ENCODE assay signal across 27 mouse cellular contexts in the genomic region with DNA sequence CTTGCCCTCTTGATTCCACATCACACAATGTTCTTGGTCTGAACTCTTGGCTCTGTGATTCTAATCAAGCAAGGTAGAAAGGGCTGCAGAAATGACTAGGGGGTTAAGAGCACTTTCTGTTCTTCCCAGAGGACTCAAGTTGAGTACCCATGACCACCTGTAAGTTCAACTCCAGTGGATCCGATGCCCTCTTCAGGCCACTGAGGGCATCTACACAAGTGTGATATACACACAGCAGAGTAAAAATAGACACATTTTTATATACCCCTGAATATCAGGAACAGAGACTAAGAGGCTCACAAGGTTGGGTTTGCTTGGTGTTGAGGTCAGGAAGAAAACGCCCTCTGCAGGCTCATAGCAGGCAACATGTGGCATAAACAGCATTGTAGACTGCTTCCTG. TPM values are rescaled to one million over a fixed set of nuclear protein-coding genes. Genes with fewer than 3 reads are reported as not detected.
DNase-seq lines count a peak whose midpoint lies in the region; ATAC-seq and TF ChIP-seq lines count a peak whose summit lies in the region.
"Had no signal": no experiment of that assay in that cellular context is flagged by ENCODE, and none has a peak within 500 bp of the region (broad histone marks: within the 10 kb centered on the region; RNA-seq: fewer than 3 reads in every experiment).

No protein-coding gene starts in this region.

- H3K27me3 ChIP-seq in kidney, adult 2 months (replicated peaks; ENCODE audit: control insufficient read depth, insufficient read depth, low read length): no peaks in the 10 kb centered on the region
- H3K27me3 ChIP-seq in liver, postnatal 0 days (ENCODE audit: insufficient read depth, low read length): no peaks in the 10 kb centered on the region
- peaks cover 17% of the 10 kb centered on the region for H3K27me3 ChIP-seq in liver, embryonic 11.5 days (replicated peaks; ENCODE audit: control insufficient read depth, insufficient read depth, low read length)
- H3K27me3 ChIP-seq in MEL (ENCODE audit: control insufficient read depth in 1 of 2, insufficient read depth in 2 of 2, low read length in 2 of 2): no peaks in the 10 kb centered on the region
- H3K27me3 ChIP-seq: forebrain, embryonic 15.5 days; heart, embryonic 15.5 days; kidney, embryonic 15.5 days had no signal

- no peaks in the 10 kb centered on the region for H3K9me3 ChIP-seq in liver, postnatal 0 days (ENCODE audit: low read length)
- no peaks in the 10 kb centered on the region for H3K9me3 ChIP-seq in liver, embryonic 11.5 days (ENCODE audit: control insufficient read depth, low read length)
- no peaks in the 10 kb centered on the region for H3K9me3 ChIP-seq in MEL (replicated peaks; ENCODE audit: insufficient read depth, low read length)
- H3K9me3 ChIP-seq: embryonic facial prominence, embryonic 12.5 days; forebrain, embryonic 10.5 days; forebrain, embryonic 15.5 days; heart, embryonic 10.5 days; heart, embryonic 15.5 days; hindbrain, embryonic 12.5 days; kidney, embryonic 15.5 days; liver, embryonic 13.5 days; midbrain, embryonic 12.5 days had no signal

- no peaks in the 10 kb centered on the region for H3K79me2 ChIP-seq in MEL (ENCODE audit: control insufficient read depth, insufficient read depth, low read length, poor library complexity)

- H3K9ac ChIP-seq in liver, postnatal 0 days (replicated peaks): no peak overlapping the region
- H3K9ac ChIP-seq in liver, embryonic 11.5 days (ENCODE audit: low read depth, low read length): no peak overlapping the region
- no peak overlapping the region for H3K9ac ChIP-seq in MEL (ENCODE audit: control insufficient read depth, low read depth, low read length, poor library complexity, severe bottlenecking)
- H3K9ac ChIP-seq: embryonic facial prominence, embryonic 12.5 days; forebrain, embryonic 15.5 days; heart, embryonic 15.5 days; hindbrain, embryonic 12.5 days; kidney, embryonic 15.5 days; liver, embryonic 13.5 days; lung, embryonic 14.5 days; midbrain, embryonic 12.5 days had no signal

- H3K36me3 ChIP-seq in kidney, adult 2 months (ENCODE audit: control insufficient read depth, insufficient read depth, low read length): no peaks in the 10 kb centered on the region; the same call in 1 of the 2 replicates
- peaks cover 20% of the 10 kb centered on the region for H3K36me3 ChIP-seq in liver, postnatal 0 days (replicated peaks; ENCODE audit: insufficient read depth, low read length)
- peaks cover 16% of the 10 kb centered on the region for H3K36me3 ChIP-seq in liver, embryonic 11.5 days (ENCODE audit: control insufficient read depth, insufficient read depth, low read length)
- H3K36me3 ChIP-seq in MEL (ENCODE audit: control insufficient read depth in 1 of 2, insufficient read depth in 2 of 2, low read length in 2 of 2): no peaks in the 10 kb centered on the region

- no peak overlapping the region for H3K4me2 ChIP-seq in liver, postnatal 0 days (ENCODE audit: low read depth, low read length)
- H3K4me2 ChIP-seq in liver, embryonic 11.5 days: no peak overlapping the region
- H3K4me2 ChIP-seq: embryonic facial prominence, embryonic 12.5 days; forebrain, embryonic 15.5 days; heart, embryonic 15.5 days; hindbrain, embryonic 12.5 days; kidney, embryonic 15.5 days; liver, embryonic 13.5 days; lung, embryonic 14.5 days; midbrain, embryonic 12.5 days had no signal

- 96% methylated on average over 2 of the region's 2 CpGs for WGBS in kidney, adult 2 months
- WGBS in liver, postnatal 0 days (ENCODE audit: insufficient replicate concordance): 80% methylated on average over 2 of the region's 2 CpGs
- WGBS in liver, embryonic 11.5 days: 95% methylated on average over 2 of the region's 2 CpGs

- H3K27ac ChIP-seq in kidney, adult 2 months (ENCODE audit: insufficient read depth, low read depth, low read length): no peak overlapping the region
- peak overlapping the region; percentile 41 for H3K27ac ChIP-seq in liver, postnatal 0 days (ENCODE audit: low read depth)
- no peak overlapping the region for H3K27ac ChIP-seq in liver, embryonic 11.5 days (ENCODE audit: low read depth, low read length)
- H3K27ac ChIP-seq in MEL (ENCODE audit: control insufficient read depth, low read depth, low read length): no peak overlapping the region
- H3K27ac ChIP-seq: embryonic facial prominence, embryonic 12.5 days; forebrain, embryonic 10.5 days; forebrain, embryonic 15.5 days; heart, embryonic 10.5 days; heart, embryonic 15.5 days; hindbrain, embryonic 12.5 days; kidney, embryonic 15.5 days; liver, embryonic 13.5 days; midbrain, embryonic 12.5 days had no signal

- TF ChIP-seq POLR2A in kidney, adult 2 months (IDR thresholded peaks at IDR 0.05; ENCODE audit: low read depth, low read length): no peak
- TF ChIP-seq POLR2A in MEL (IDR thresholded peaks at IDR 0.05; ENCODE audit: control insufficient read depth in 1 of 2, insufficient read depth in 1 of 2, low read depth in 1 of 2, low read length in 2 of 2, poor library complexity in 1 of 2): no peak

- ATAC-seq in liver, postnatal 0 days: no peak
- ATAC-seq in liver, embryonic 11.5 days (replicated peaks; ENCODE audit: low FRiP score): no peak
- no peak for ATAC-seq in erythroblast, adult 5-6 weeks (replicated peaks; ENCODE audit: low FRiP score, poor library complexity, severe bottlenecking)
- ATAC-seq: CD4-positive, CD25-positive, alpha-beta regulatory T cell, adult 4 months; forebrain, embryonic 15.5 days had no signal

- TF ChIP-seq RAD21 in MEL (IDR thresholded peaks at IDR 0.05; ENCODE audit: low read depth, low read length): no peak

- 0 out of 2 replicates have a peak, but pooled peaks have one; percentile 9 for TF ChIP-seq CTCF in kidney, adult 2 months (conservative IDR thresholded peaks at IDR 0.05; ENCODE audit: insufficient read depth, insufficient read length, low read depth, low read length)
- peak; percentile 15; the same call in 1 of the 2 replicates for TF ChIP-seq CTCF in liver, postnatal 0 days (IDR thresholded peaks at IDR 0.05; ENCODE audit: low read depth)
- TF ChIP-seq CTCF in MEL (IDR thresholded peaks at IDR 0.05 in 2 of 3, conservative IDR thresholded peaks at IDR 0.05 in 1 of 3; ENCODE audit: control insufficient read depth in 1 of 3, insufficient read depth in 1 of 3, low read depth in 2 of 3, low read length in 3 of 3, poor library complexity in 1 of 3, severe bottlenecking in 1 of 3): peak; percentile 13 to 30 (median 20); a peak in 2 of 6 replicates

- no peak overlapping the region for H3K4me3 ChIP-seq in kidney, adult 2 months (ENCODE audit: insufficient read depth, low read depth, low read length)
- H3K4me3 ChIP-seq in liver, postnatal 0 days (ENCODE audit: low read depth, low read length): no peak overlapping the region
- H3K4me3 ChIP-seq in liver, embryonic 11.5 days (ENCODE audit: low read depth, low read length): no peak overlapping the region
- no peak overlapping the region for H3K4me3 ChIP-seq in MEL (ENCODE audit: control insufficient read depth in 1 of 2, insufficient read depth in 1 of 2, low read depth in 2 of 2, low read length in 2 of 2)
- H3K4me3 ChIP-seq: embryonic facial prominence, embryonic 12.5 days; forebrain, embryonic 10.5 days; forebrain, embryonic 15.5 days; heart, embryonic 10.5 days; heart, embryonic 15.5 days; hindbrain, embryonic 12.5 days; kidney, embryonic 15.5 days; liver, embryonic 13.5 days; midbrain, embryonic 12.5 days had no signal

- H3K4me1 ChIP-seq in kidney, adult 2 months (ENCODE audit: control insufficient read depth, insufficient read depth, low read length): no peaks in the 10 kb centered on the region
- H3K4me1 ChIP-seq in liver, postnatal 0 days (ENCODE audit: insufficient read depth): peaks cover 19% of the 10 kb centered on the region
- no peaks in the 10 kb centered on the region; the same call in 1 of the 2 replicates for H3K4me1 ChIP-seq in liver, embryonic 11.5 days (replicated peaks; ENCODE audit: control insufficient read depth, insufficient read depth, low read length)
- no peaks in the 10 kb centered on the region for H3K4me1 ChIP-seq in MEL (ENCODE audit: control insufficient read depth in 1 of 2, insufficient read depth in 2 of 2, low read length in 2 of 2)
- H3K4me1 ChIP-seq: embryonic facial prominence, embryonic 12.5 days; forebrain, embryonic 15.5 days; kidney, embryonic 15.5 days; midbrain, embryonic 12.5 days had no signal

- DNase-seq in kidney, adult 2 months: no peak
- no peak for DNase-seq in kidney, postnatal 4 days
- DNase-seq in liver, postnatal 0 days: no peak
- DNase-seq in liver, embryonic 11.5 days (ENCODE audit: low spot score): no peak
- no peak for DNase-seq in MEL (ENCODE audit: low read depth, low spot score)
- DNase-seq in gastrocnemius, postnatal 25 days: no peak
- DNase-seq: adrenal gland, postnatal 14 days; cerebellum, adult 11-12 months; cerebellum, adult 9-11 months; embryo, embryonic 11 days; kidney, adult 11 months; liver, embryonic 13.5 days; lung, embryonic 14.5 days; lung, postnatal 36 days; retina, postnatal 1 day; right cerebral cortex, postnatal 14 days; thymus, postnatal 4 days had no signal

- TF ChIP-seq EP300 in liver, postnatal 0 days (IDR thresholded peaks at IDR 0.05; ENCODE audit: low read depth): no peak
- TF ChIP-seq EP300 in MEL (IDR thresholded peaks at IDR 0.05; ENCODE audit: low read depth in 1 of 2, low read length in 2 of 2): no peak

RNA-seq across cellular contexts. Expression of a gene that starts 12.9 kb away (rescaled TPM):
- 5.2 and 5.4 TPM in 2 replicates for polyA plus RNA-seq in kidney, adult 2 months (2012; rRNA removed)
- polyA plus RNA-seq in liver, postnatal 0 days (2015; fragmentation: Nextera tagmentation; extraction: Ambion mirVana): 0.43 and 0.47 TPM in 2 replicates
- 1.0 and 1.4 TPM in 2 replicates for polyA plus RNA-seq in liver, embryonic 11.5 days (2014; fragmentation: Nextera tagmentation; extraction: Ambion mirVana)
- 1.1 and 1.2 TPM in 2 replicates for total RNA-seq in MEL (2012; rRNA removed)
- polyA plus RNA-seq in MEL (2012; ENCODE audit: insufficient read depth in 1 of 2, insufficient read length in 2 of 2, low read depth in 1 of 2, low replicate concordance in 2 of 2, missing spikeins in 1 of 2): 1 to 10 TPM in 1 of 2 experiments, not detected in 1; 2.4 TPM
- 0.58 and 0.63 TPM in 2 replicates for total RNA-seq in erythroblast, adult 5-6 weeks (2015; ENCODE audit: low replicate concordance)
- total RNA-seq in erythroblast, adult 5-6 weeks (2017; ENCODE audit: low replicate concordance): 2.7 TPM in 1 of 2 replicates, not detected in the other
- total RNA-seq in gastrocnemius, postnatal 25 days (2021): 1 to 10 TPM; 1.5 to 1.6 TPM

RNA-seq across cellular contexts. Expression of a gene that starts 27.4 kb away (rescaled TPM):
- 15.4 and 16.1 TPM in 2 replicates for polyA plus RNA-seq in kidney, adult 2 months (2012; rRNA removed)
- 10.1 and 13.6 TPM in 2 replicates for polyA plus RNA-seq in liver, postnatal 0 days (2015; fragmentation: Nextera tagmentation; extraction: Ambion mirVana)
- polyA plus RNA-seq in liver, embryonic 11.5 days (2014; fragmentation: Nextera tagmentation; extraction: Ambion mirVana): 42.8 and 44.0 TPM in 2 replicates
- 58.0 and 67.0 TPM in 2 replicates for total RNA-seq in MEL (2012; rRNA removed)
- 10 to 100 TPM in 1 of 2 experiments, not detected in 1; 57.8 TPM for polyA plus RNA-seq in MEL (2012; ENCODE audit: insufficient read depth in 1 of 2, insufficient read length in 2 of 2, low read depth in 1 of 2, low replicate concordance in 2 of 2, missing spikeins in 1 of 2)
- total RNA-seq in erythroblast, adult 5-6 weeks (2015; ENCODE audit: low replicate concordance): 6.7 and 9.0 TPM in 2 replicates
- total RNA-seq in erythroblast, adult 5-6 weeks (2017; ENCODE audit: low replicate concordance): 3.2 and 10.3 TPM in 2 replicates
- total RNA-seq in gastrocnemius, postnatal 25 days (2021): 1 to 10 TPM; 3.1 to 4.2 TPM

RNA-seq across cellular contexts. Expression of a gene that starts 31.2 kb away (rescaled TPM):
- polyA plus RNA-seq in kidney, adult 2 months (2012; rRNA removed): 4.6 and 5.0 TPM in 2 replicates
- polyA plus RNA-seq in liver, postnatal 0 days (2015; fragmentation: Nextera tagmentation; extraction: Ambion mirVana): 1.4 and 1.7 TPM in 2 replicates
- polyA plus RNA-seq in liver, embryonic 11.5 days (2014; fragmentation: Nextera tagmentation; extraction: Ambion mirVana): 2.4 and 3.4 TPM in 2 replicates
- total RNA-seq in MEL (2012; rRNA removed): 4.4 and 4.7 TPM in 2 replicates
- polyA plus RNA-seq in MEL (2012; ENCODE audit: insufficient read depth in 1 of 2, insufficient read length in 2 of 2, low read depth in 1 of 2, low replicate concordance in 2 of 2, missing spikeins in 1 of 2): 1 to 10 TPM in 1 of 2 experiments, not detected in 1; 4.6 TPM
- total RNA-seq in erythroblast, adult 5-6 weeks (2015; ENCODE audit: low replicate concordance): not detected in 2 replicates
- total RNA-seq in erythroblast, adult 5-6 weeks (2017; ENCODE audit: low replicate concordance): 7.9 TPM in 1 of 2 replicates, not detected in the other
- total RNA-seq in gastrocnemius, postnatal 25 days (2021): 1 to 10 TPM; 2.2 to 2.7 TPM

RNA-seq across cellular contexts. Expression of a gene that starts 47.9 kb away (rescaled TPM):
- polyA plus RNA-seq in kidney, adult 2 months (2012; rRNA removed): 38.1 and 42.0 TPM in 2 replicates
- polyA plus RNA-seq in liver, postnatal 0 days (2015; fragmentation: Nextera tagmentation; extraction: Ambion mirVana): 10.8 and 13.6 TPM in 2 replicates
- 28.2 and 30.6 TPM in 2 replicates for polyA plus RNA-seq in liver, embryonic 11.5 days (2014; fragmentation: Nextera tagmentation; extraction: Ambion mirVana)
- 20.6 and 29.4 TPM in 2 replicates for total RNA-seq in MEL (2012; rRNA removed)
- polyA plus RNA-seq in MEL (2012; ENCODE audit: insufficient read depth in 1 of 2, insufficient read length in 2 of 2, low read depth in 1 of 2, low replicate concordance in 2 of 2, missing spikeins in 1 of 2): 10 to 100 TPM; 58.8 to 87.9 TPM
- total RNA-seq in erythroblast, adult 5-6 weeks (2015; ENCODE audit: low replicate concordance): 41.8 and 71.3 TPM in 2 replicates
- total RNA-seq in erythroblast, adult 5-6 weeks (2017; ENCODE audit: low replicate concordance): 33.5 and 38.6 TPM in 2 replicates
- 10 to 100 TPM; 16.8 to 18.8 TPM for total RNA-seq in gastrocnemius, postnatal 25 days (2021)
